Comparison of ENCODE assay signal across 8 mouse cellular contexts in genomic region chr11:22437851-22438215, GRCm38 (mm10).
DNase-seq lines count a peak whose midpoint lies in the region; ATAC-seq and TF ChIP-seq lines count a peak whose summit lies in the region.
"Had no signal": no experiment of that assay in that cellular context is flagged by ENCODE, and none has a peak within 500 bp of the region (broad histone marks: within the 10 kb centered on the region; RNA-seq: fewer than 3 reads in every experiment).

No protein-coding gene starts in this region.

- TF ChIP-seq CTCF in lung, postnatal 0 days (IDR thresholded peaks at IDR 0.05) = no peak
- no peak for TF ChIP-seq CTCF in heart, postnatal 0 days (IDR thresholded peaks at IDR 0.05; ENCODE audit: low read depth)
- TF ChIP-seq CTCF in stomach, postnatal 0 days (IDR thresholded peaks at IDR 0.05; ENCODE audit: low read depth) = no peak

- no peak for TF ChIP-seq EP300 in lung, postnatal 0 days (IDR thresholded peaks at IDR 0.05)
- TF ChIP-seq EP300 in heart, postnatal 0 days (IDR thresholded peaks at IDR 0.05; ENCODE audit: low read depth) = no peak
- no peak for TF ChIP-seq EP300 in stomach, postnatal 0 days (optimal IDR thresholded peaks at IDR 0.05)

- no peaks in the 10 kb centered on the region for H3K27me3 ChIP-seq in lung, postnatal 0 days (replicated peaks; ENCODE audit: insufficient read depth, low read length)
- no peaks in the 10 kb centered on the region for H3K27me3 ChIP-seq in heart, postnatal 0 days (ENCODE audit: control insufficient read depth, insufficient read depth, low read length)
- H3K27me3 ChIP-seq in stomach, postnatal 0 days (ENCODE audit: control insufficient read depth, insufficient read depth, low read length) = no peaks in the 10 kb centered on the region
- H3K27me3 ChIP-seq in hindbrain, embryonic 11.5 days (ENCODE audit: control insufficient read depth, insufficient read depth, low read length) = no peaks in the 10 kb centered on the region
- H3K27me3 ChIP-seq: megakaryocyte, embryonic 14.5 days had no signal

- H3K4me1 ChIP-seq in lung, postnatal 0 days (ENCODE audit: insufficient read depth, low read depth, low read length) = 0 out of 2 replicates have a peak, but pooled peaks cover 10% of the 10 kb centered on the region
- peaks cover 17% of the 10 kb centered on the region for H3K4me1 ChIP-seq in heart, postnatal 0 days (ENCODE audit: control insufficient read depth, insufficient read depth)
- H3K4me1 ChIP-seq in stomach, postnatal 0 days (replicated peaks; ENCODE audit: control insufficient read depth, insufficient read depth) = peaks cover 4% of the 10 kb centered on the region; the same call in 1 of the 2 replicates
- no peaks in the 10 kb centered on the region for H3K4me1 ChIP-seq in hindbrain, embryonic 11.5 days (replicated peaks; ENCODE audit: control insufficient read depth, insufficient read depth, low read length)
- H3K4me1 ChIP-seq: megakaryocyte, embryonic 14.5 days had no signal

- DNase-seq in lung, postnatal 0 days (ENCODE audit: low spot score) = no peak
- no peak for DNase-seq in lung, postnatal 36 days
- DNase-seq in heart, postnatal 0 days (ENCODE audit: low spot score) = no peak
- DNase-seq in kidney, postnatal 25 days = peak; percentile 75 to 81
- peak; percentile 72 for DNase-seq in stomach, postnatal 0 days (ENCODE audit: low spot score)
- no peak for DNase-seq in left cerebral cortex, postnatal 25 days (ENCODE audit: low spot score in 2 of 2)
- DNase-seq in hindbrain, embryonic 11.5 days (ENCODE audit: low spot score) = no peak

- H3K36me3 ChIP-seq in lung, postnatal 0 days (ENCODE audit: insufficient read depth, low read length) = no peaks in the 10 kb centered on the region
- no peaks in the 10 kb centered on the region for H3K36me3 ChIP-seq in heart, postnatal 0 days (replicated peaks; ENCODE audit: control insufficient read depth, insufficient read depth, low read length)
- no peaks in the 10 kb centered on the region for H3K36me3 ChIP-seq in stomach, postnatal 0 days (ENCODE audit: control insufficient read depth, insufficient read depth, low read length)
- H3K36me3 ChIP-seq in hindbrain, embryonic 11.5 days (ENCODE audit: control insufficient read depth, insufficient read depth, low read length) = no peaks in the 10 kb centered on the region

- no peaks in the 10 kb centered on the region for H3K9me3 ChIP-seq in lung, postnatal 0 days (ENCODE audit: low read length)
- no peaks in the 10 kb centered on the region for H3K9me3 ChIP-seq in heart, postnatal 0 days (replicated peaks; ENCODE audit: control insufficient read depth, low read length)
- H3K9me3 ChIP-seq in stomach, postnatal 0 days (ENCODE audit: control insufficient read depth, low read length) = no peaks in the 10 kb centered on the region
- H3K9me3 ChIP-seq in hindbrain, embryonic 11.5 days (ENCODE audit: control insufficient read depth, low read length) = no peaks in the 10 kb centered on the region

- H3K4me3 ChIP-seq in lung, postnatal 0 days (ENCODE audit: low read depth, low read length) = no peak overlapping the region
- H3K4me3 ChIP-seq in heart, postnatal 0 days (ENCODE audit: low read depth, low read length) = no peak overlapping the region
- no peak overlapping the region for H3K4me3 ChIP-seq in stomach, postnatal 0 days (ENCODE audit: low read depth, low read length)
- H3K4me3 ChIP-seq in hindbrain, embryonic 11.5 days (ENCODE audit: low read depth, low read length) = no peak overlapping the region
- H3K4me3 ChIP-seq: megakaryocyte, embryonic 14.5 days had no signal

- intact Hi-C loops in left cerebral cortex, postnatal 25 days (cut with DNase I) = no loop called here

- WGBS in lung, postnatal 0 days = 51% methylated on average over 5 of the region's 5 CpGs
- WGBS in heart, postnatal 0 days = 66% methylated on average over 5 of the region's 5 CpGs
- 47% methylated on average over 5 of the region's 5 CpGs for WGBS in stomach, postnatal 0 days
- 82% methylated on average over 5 of the region's 5 CpGs for WGBS in hindbrain, embryonic 11.5 days

- H3K4me2 ChIP-seq in lung, postnatal 0 days (replicated peaks; ENCODE audit: low read depth, low read length) = no peak overlapping the region
- no peak overlapping the region for H3K4me2 ChIP-seq in heart, postnatal 0 days (ENCODE audit: low read depth, low read length)
- peak overlapping the region; percentile 17; the same call in 1 of the 2 replicates for H3K4me2 ChIP-seq in stomach, postnatal 0 days (replicated peaks; ENCODE audit: low read depth)
- H3K4me2 ChIP-seq in hindbrain, embryonic 11.5 days (replicated peaks; ENCODE audit: low read depth, low read length) = no peak overlapping the region

- peak overlapping the region; percentile 43; the same call in 1 of the 2 replicates for H3K27ac ChIP-seq in lung, postnatal 0 days (ENCODE audit: low read length)
- peak overlapping the region; percentile 59 for H3K27ac ChIP-seq in heart, postnatal 0 days (ENCODE audit: low read depth)
- peak overlapping the region; percentile 86 for H3K27ac ChIP-seq in stomach, postnatal 0 days (replicated peaks)
- H3K27ac ChIP-seq in hindbrain, embryonic 11.5 days (ENCODE audit: low read depth, low read length) = no peak overlapping the region

- ATAC-seq in lung, postnatal 0 days = peak; percentile 5; the same call in 1 of the 2 replicates
- 0 out of 2 replicates have a peak, but pooled peaks have one; percentile 9 for ATAC-seq in heart, postnatal 0 days (ENCODE audit: insufficient read depth, low read depth)
- peak; percentile 88 for ATAC-seq in stomach, postnatal 0 days (ENCODE audit: low FRiP score, low TSS enrichment)
- no peak for ATAC-seq in hindbrain, embryonic 11.5 days (ENCODE audit: low FRiP score)

- H3K9ac ChIP-seq in lung, postnatal 0 days (replicated peaks; ENCODE audit: low read depth) = no peak overlapping the region
- H3K9ac ChIP-seq in heart, postnatal 0 days (replicated peaks; ENCODE audit: low read depth, low read length) = no peak overlapping the region
- no peak overlapping the region for H3K9ac ChIP-seq in stomach, postnatal 0 days (ENCODE audit: low read length)
- H3K9ac ChIP-seq in hindbrain, embryonic 11.5 days (ENCODE audit: low read depth, low read length) = no peak overlapping the region

Comparison
In these comparisons a context has a peak if more than half of its experiments do, and no peak if none do; other contexts are left out.
1. DNase-seq: peak in kidney, postnatal 25 days (2 of 2) and stomach, postnatal 0 days (single experiment); none in lung, postnatal 0 days (single experiment), lung, postnatal 36 days (single experiment), heart, postnatal 0 days (single experiment), left cerebral cortex, postnatal 25 days (0 of 2) and hindbrain, embryonic 11.5 days (single experiment).